Mouse (Mus musculus) heart, adult 2 months (tissue): ENCODE results near the gene Pdpn. TPM values are rescaled to one million over a fixed set of nuclear protein-coding genes. Genes with fewer than 3 reads are reported as not detected.

Experiments used
- DNase-seq, 2 experiments: peaks; one replicate each; pipeline ENCODE4 v3.0.0; 2021
- H3K27ac ChIP-seq: fragments of 200-600 bp; 2 replicates; pipeline ENCODE4 v1.8.1; 2022
- H3K27me3 ChIP-seq: fragments of 200-500 bp; 2 replicates; pipeline ENCODE4 v1.6.1; 2012; ENCODE audit warnings: mild to moderate bottlenecking, low read length, inconsistent platforms, mixed read lengths; ENCODE audit not compliant: control insufficient read depth, insufficient read depth
- H3K36me3 ChIP-seq: fragments of 200-500 bp; 2 replicates; pipeline ENCODE4 v1.6.1; 2012; ENCODE audit warnings: low read length, inconsistent platforms; ENCODE audit not compliant: control insufficient read depth, insufficient read depth
- H3K4me1 ChIP-seq: fragments of 200-500 bp; 2 replicates; pipeline ENCODE4 v1.6.1; 2011; ENCODE audit warnings: low read length; ENCODE audit not compliant: control insufficient read depth, insufficient read depth
- H3K4me3 ChIP-seq: fragments of 200-600 bp; 2 replicates; pipeline ENCODE4 v1.8.1; 2022
- H3K79me2 ChIP-seq: fragments of 200-500 bp; replicated peaks from 2 replicates; pipeline ENCODE4 v1.6.1; 2012; ENCODE audit warnings: mild to moderate bottlenecking, inconsistent platforms, low read length, moderate library complexity, mixed read lengths; ENCODE audit not compliant: control insufficient read depth, insufficient read depth
- H3K9ac ChIP-seq: fragments of 200-500 bp; 2 replicates; pipeline ENCODE4 v1.6.1; 2012; ENCODE audit warnings: low read depth, mild to moderate bottlenecking, control low read depth, inconsistent platforms, low read length, mixed read lengths
- CTCF ChIP-seq: fragments of 200-600 bp; IDR thresholded peaks from 2 replicates; pipeline ENCODE4 v1.8.1; 2022; ENCODE audit warnings: antibody characterized with exemption, mild to moderate bottlenecking, moderate library complexity
- EP300 ChIP-seq: fragments of 200-500 bp; IDR thresholded peaks from 2 replicates; pipeline ENCODE4 v1.6.1; 2011; ENCODE audit warnings: low read depth, low read length, control low read depth; ENCODE audit not compliant: insufficient read depth
- POLR2A ChIP-seq: fragments of 200-500 bp; IDR thresholded peaks from 2 replicates; pipeline ENCODE4 v1.6.1; 2011; ENCODE audit warnings: mild to moderate bottlenecking, low read depth, low read length, control low read depth; ENCODE audit not compliant: insufficient read depth
- WGBS: fragments of 180-500 bp; shearing (Covaris S2); methylation state at CpG from one replicate; pipeline ENCODE4 v1.1.7; 2018; 5-methylcytosine and 5-hydroxymethylcytosine counted together
- intact Hi-C: fragments of 180-260 bp; cut with DNase I; formaldehyde crosslinking; loops from one replicate; pipeline ENCODE4 v1.15.1; 2025
- polyA plus RNA-seq: library from polyadenylated mRNA; depleted of rRNA; stranded (reverse); fragments of >200 nt; gene quantifications from 2 replicates; pipeline ENCODE4 v1.2.3, GENCODE M21; 2012
- total RNA-seq, 2 experiments: library from RNA; stranded (reverse); gene quantifications; 2 replicates each; pipeline ENCODE4 v1.2.3; 2021

Pdpn gene
- total and polyA plus RNA-seq, 3 experiments, result 2.7 to 5.8 (median 5.8) TPM

- Histone ChIP-seq H3K9ac (no peak overlapping the region), H3K27ac (no peak overlapping the region), H3K79me2 (no peaks in the 10 kb centered on the region), H3K27me3 (no peaks in the 10 kb centered on the region), H3K4me3 (no peak overlapping the region), H3K36me3 (no peaks in the 10 kb centered on the region), H3K4me1 (no peaks in the 10 kb centered on the region)
- DNase-seq, result no peak
- intact Hi-C loops, result no loop called here
- WGBS, result 76% methylated on average over 5 of the region's 5 CpGs
- TF ChIP-seq POLR2A (no peak), EP300 (no peak), CTCF (peak; percentile 65)
These were observed 51.3 kb downstream of the Pdpn start for GRCm38 (mm10) chr4:143248050-143248449.

GRCm38 (mm10) chr4:143241294-143241693, 58.1 kb downstream of the Pdpn start:
- Histone ChIP-seq H3K36me3 (no peaks in the 10 kb centered on the region), H3K27me3 (no peaks in the 10 kb centered on the region), H3K4me1 (no peaks in the 10 kb centered on the region), H3K27ac (no peak overlapping the region), H3K9ac (no peak overlapping the region), H3K79me2 (no peaks in the 10 kb centered on the region), H3K4me3 (no peak overlapping the region)
- WGBS, result 78% methylated on average over 9 of the region's 9 CpGs
- TF ChIP-seq CTCF, result no peak
- DNase-seq, result no peak
- intact Hi-C loops, result no loop called here

- no peak for TF ChIP-seq POLR2A
- TF ChIP-seq EP300, result no peak
- TF ChIP-seq CTCF, result no peak
- Histone ChIP-seq H3K4me1 (no peaks in the 10 kb centered on the region), H3K36me3 (no peaks in the 10 kb centered on the region), H3K27ac (no peak overlapping the region), H3K27me3 (no peaks in the 10 kb centered on the region), H3K79me2 (no peaks in the 10 kb centered on the region), H3K9ac (no peak overlapping the region), H3K4me3 (no peak overlapping the region)
- no peak for DNase-seq
- intact Hi-C loops, result loop anchor here (2.0 kb wide), 1 partner anchor 127 kb away; no protein-coding TSS in a partner anchor
- WGBS, result 87% methylated on average over 9 of the region's 9 CpGs
These were observed 59.7 kb downstream of the Pdpn start for GRCm38 (mm10) chr4:143239615-143240201.

- DNase-seq, result no peak
- Histone ChIP-seq H3K27ac (no peak overlapping the region), H3K36me3 (no peaks in the 10 kb centered on the region), H3K4me3 (no peak overlapping the region), H3K27me3 (no peaks in the 10 kb centered on the region), H3K79me2 (no peaks in the 10 kb centered on the region), H3K9ac (no peak overlapping the region), H3K4me1 (no peaks in the 10 kb centered on the region)
- WGBS, result 82% methylated on average over 5 of the region's 5 CpGs
- no peak for TF ChIP-seq EP300
- TF ChIP-seq POLR2A, result no peak
- no peak; the same call in 1 of the 2 replicates for TF ChIP-seq CTCF
- intact Hi-C loops, result loop anchor here (2.0 kb wide), 1 partner anchor 126 kb away; no protein-coding TSS in a partner anchor
These were observed 60.2 kb downstream of the Pdpn start for GRCm38 (mm10) chr4:143239117-143239516.

- no peaks in the 10 kb centered on the region for H3K4me1 ChIP-seq
- H3K27ac ChIP-seq, result no peak overlapping the region
- peak; percentile 38 to 71 for DNase-seq
- H3K79me2 ChIP-seq, result no peaks in the 10 kb centered on the region
- 11% methylated on average over 23 of the region's 23 CpGs for WGBS
- H3K4me3 ChIP-seq, result peak overlapping the region; percentile 32
- TF ChIP-seq EP300 (no peak), POLR2A (no peak), CTCF (no peak; the same call in none of the 2 replicates)
- H3K27me3 ChIP-seq, result no peaks in the 10 kb centered on the region
- H3K36me3 ChIP-seq, result no peaks in the 10 kb centered on the region
- intact Hi-C loops, result loop anchor here (1.0 to 2.0 kb wide), 2 partner anchors 126 to 211 kb away; no protein-coding TSS in a partner anchor
- H3K9ac ChIP-seq, result 0 out of 2 replicates have a peak overlapping the region, but pooled peaks have one; percentile 25
These were observed 60.9 kb downstream of the Pdpn start for GRCm38 (mm10) chr4:143238241-143239031.

- Histone ChIP-seq H3K9ac (no peak overlapping the region), H3K27ac (no peak overlapping the region), H3K79me2 (no peaks in the 10 kb centered on the region), H3K4me1 (no peaks in the 10 kb centered on the region), H3K4me3 (no peak overlapping the region), H3K36me3 (no peaks in the 10 kb centered on the region), H3K27me3 (no peaks in the 10 kb centered on the region; the same call in 1 of the 2 replicates)
- no peak for DNase-seq
- intact Hi-C loops, result no loop called here
- no peak for TF ChIP-seq EP300
- TF ChIP-seq CTCF, result no peak
- TF ChIP-seq POLR2A, result no peak
- 91% methylated on average over 10 of the region's 10 CpGs for WGBS
These were observed 67.5 kb downstream of the Pdpn start for GRCm38 (mm10) chr4:143231790-143232422.
